Mouse (Mus musculus) forebrain, embryonic 10.5 days (tissue): Measurements from ENCODE around the gene Dip2c. TPM values are rescaled to one million over a fixed set of nuclear protein-coding genes. Genes with fewer than 3 reads are reported as not detected.

Experiments used
- DNase-seq: peaks from one replicate; pipeline ENCODE4 v3.0.0-alpha.2; 2017; ENCODE audit warnings: low spot score; ENCODE audit errors: extremely low spot score
- H3K27ac ChIP-seq: fragments of 300-500 bp; sonication (generic); 2 replicates; pipeline ENCODE4 v1.5.1; 2016; ENCODE audit warnings: mild to moderate bottlenecking
- H3K27me3 ChIP-seq: fragments of 300-500 bp; sonication (generic); 2 replicates; pipeline ENCODE4 v1.6.1; 2016; ENCODE audit warnings: mild to moderate bottlenecking; ENCODE audit not compliant: poor library complexity, severe bottlenecking
- H3K36me3 ChIP-seq: fragments of 300-500 bp; sonication (generic); replicated peaks from 2 replicates; pipeline ENCODE4 v1.6.1; 2016; ENCODE audit warnings: mild to moderate bottlenecking, moderate library complexity
- H3K4me1 ChIP-seq: fragments of 300-500 bp; sonication (generic); 2 replicates; pipeline ENCODE4 v1.6.1; 2016
- H3K4me3 ChIP-seq: fragments of 300-500 bp; sonication (generic); 2 replicates; pipeline ENCODE4 v1.5.1; 2016; ENCODE audit warnings: mild to moderate bottlenecking, moderate library complexity
- H3K9me3 ChIP-seq: fragments of 300-500 bp; sonication (generic); 2 replicates; pipeline ENCODE4 v1.6.1; 2016; ENCODE audit warnings: mild to moderate bottlenecking, moderate library complexity
- WGBS: fragments of 180-500 bp; shearing (Covaris S2); methylation state at CpG from one replicate; pipeline ENCODE4 v1.1.7; 2016; 5-methylcytosine and 5-hydroxymethylcytosine counted together
- polyA plus RNA-seq: library from polyadenylated mRNA; unstranded; fragments of >200 nt; fragmentation: Nextera tagmentation; extraction: Ambion mirVana; gene quantifications from 2 replicates; pipeline ENCODE4 v1.2.1, GENCODE M21; 2016

Gene Dip2c
- polyA plus RNA-seq, 1 experiment from 2014 or later: 4.5 TPM

GRCm38 (mm10) chr13:9489696-9490095 is 213.4 kb downstream of the Dip2c start:
- no peak overlapping the region for H3K27ac ChIP-seq
- WGBS: 97% methylated on average over 3 of the region's 3 CpGs
- no peaks in the 10 kb centered on the region for H3K27me3 ChIP-seq
- no peak overlapping the region for H3K4me3 ChIP-seq
- H3K9me3 ChIP-seq: no peaks in the 10 kb centered on the region
- H3K36me3 ChIP-seq: no peaks in the 10 kb centered on the region
- no peak for DNase-seq
- H3K4me1 ChIP-seq: 0 out of 2 replicates have a peak, but pooled peaks cover 7% of the 10 kb centered on the region

- WGBS: 66% methylated on average over 21 of the region's 21 CpGs
- Histone ChIP-seq H3K27ac (no peak overlapping the region), H3K9me3 (no peaks in the 10 kb centered on the region), H3K27me3 (no peaks in the 10 kb centered on the region), H3K4me3 (peak overlapping the region; percentile 24), H3K36me3 (no peaks in the 10 kb centered on the region), H3K4me1 (0 out of 2 replicates have a peak, but pooled peaks cover 7% of the 10 kb centered on the region)
- no peak for DNase-seq
Measured at GRCm38 (mm10) chr13:9494726-9495125, 218.4 kb downstream of the Dip2c start.

GRCm38 (mm10) chr13:9504118-9504856 is 228.0 kb downstream of the Dip2c start:
- Histone ChIP-seq H3K9me3 (no peaks in the 10 kb centered on the region), H3K4me1 (no peaks in the 10 kb centered on the region), H3K27me3 (no peaks in the 10 kb centered on the region), H3K36me3 (no peaks in the 10 kb centered on the region), H3K4me3 (no peak overlapping the region), H3K27ac (no peak overlapping the region)
- WGBS: 85% methylated on average over 6 of the region's 6 CpGs
- DNase-seq: no peak

GRCm38 (mm10) chr13:9538556-9538955 is 262.2 kb downstream of the Dip2c start:
- Histone ChIP-seq H3K4me1 (no peaks in the 10 kb centered on the region), H3K4me3 (no peak overlapping the region), H3K9me3 (no peaks in the 10 kb centered on the region), H3K36me3 (no peaks in the 10 kb centered on the region), H3K27me3 (no peaks in the 10 kb centered on the region), H3K27ac (no peak overlapping the region)
- no peak for DNase-seq

GRCm38 (mm10) chr13:9547698-9548344 is 271.5 kb downstream of the Dip2c start:
- 20% methylated on average over 9 of the region's 9 CpGs for WGBS
- no peaks in the 10 kb centered on the region for H3K9me3 ChIP-seq
- DNase-seq: no peak
- no peaks in the 10 kb centered on the region for H3K27me3 ChIP-seq
- no peaks in the 10 kb centered on the region for H3K36me3 ChIP-seq
- H3K27ac ChIP-seq: no peak overlapping the region
- H3K4me3 ChIP-seq: no peak overlapping the region
- H3K4me1 ChIP-seq: peaks cover 10% of the 10 kb centered on the region

- Histone ChIP-seq H3K36me3 (no peaks in the 10 kb centered on the region), H3K27ac (no peak overlapping the region), H3K9me3 (no peaks in the 10 kb centered on the region), H3K4me1 (no peaks in the 10 kb centered on the region), H3K4me3 (no peak overlapping the region), H3K27me3 (no peaks in the 10 kb centered on the region)
- DNase-seq: no peak
- 87% methylated on average over 1 of the region's 1 CpGs for WGBS
Measured at GRCm38 (mm10) chr13:9562099-9562498, 285.8 kb downstream of the Dip2c start.

GRCm38 (mm10) chr13:9562921-9563320 is 286.6 kb downstream of the Dip2c start:
- H3K4me3 ChIP-seq: no peak overlapping the region
- H3K9me3 ChIP-seq: no peaks in the 10 kb centered on the region
- H3K36me3 ChIP-seq: no peaks in the 10 kb centered on the region
- DNase-seq: peak; percentile 17
- no peaks in the 10 kb centered on the region for H3K27me3 ChIP-seq
- H3K4me1 ChIP-seq: no peaks in the 10 kb centered on the region
- 12% methylated on average over 2 of the region's 2 CpGs for WGBS
- no peak overlapping the region for H3K27ac ChIP-seq

GRCm38 (mm10) chr13:9568852-9569251 is 292.5 kb downstream of the Dip2c start:
- peaks cover 13% of the 10 kb centered on the region for H3K36me3 ChIP-seq
- WGBS: 92% methylated on average over 5 of the region's 5 CpGs

GRCm38 (mm10) chr13:9576686-9577085 is 300.4 kb downstream of the Dip2c start:
- H3K27ac ChIP-seq: no peak overlapping the region
- H3K4me3 ChIP-seq: no peak overlapping the region
- 90% methylated on average over 4 of the region's 4 CpGs for WGBS
- no peaks in the 10 kb centered on the region for H3K27me3 ChIP-seq
- H3K4me1 ChIP-seq: no peaks in the 10 kb centered on the region
- DNase-seq: no peak
- no peaks in the 10 kb centered on the region for H3K9me3 ChIP-seq
- H3K36me3 ChIP-seq: peaks cover 6% of the 10 kb centered on the region; the same call in 1 of the 2 replicates

More at GRCm38 (mm10) chr13:9568852-9569251, 292.5 kb downstream of the Dip2c start:
- Histone ChIP-seq H3K4me1 (no peaks in the 10 kb centered on the region), H3K27ac (no peak overlapping the region), H3K9me3 (no peaks in the 10 kb centered on the region), H3K27me3 (no peaks in the 10 kb centered on the region), H3K4me3 (no peak overlapping the region)
- no peak for DNase-seq

- peaks cover 6% of the 10 kb centered on the region; the same call in 1 of the 2 replicates for H3K36me3 ChIP-seq
- 87% methylated on average over 4 of the region's 4 CpGs for WGBS
- H3K27me3 ChIP-seq: no peaks in the 10 kb centered on the region
- H3K9me3 ChIP-seq: no peaks in the 10 kb centered on the region
- no peak overlapping the region for H3K27ac ChIP-seq
- DNase-seq: no peak
- H3K4me3 ChIP-seq: no peak overlapping the region
- no peaks in the 10 kb centered on the region for H3K4me1 ChIP-seq
Measured at GRCm38 (mm10) chr13:9578456-9578855, 302.1 kb downstream of the Dip2c start.

GRCm38 (mm10) chr13:9581821-9582220 is 305.5 kb downstream of the Dip2c start:
- H3K4me1 ChIP-seq: no peaks in the 10 kb centered on the region
- H3K36me3 ChIP-seq: peaks cover 3% of the 10 kb centered on the region; the same call in 1 of the 2 replicates
- no peak overlapping the region for H3K27ac ChIP-seq
- DNase-seq: no peak
- no peaks in the 10 kb centered on the region for H3K9me3 ChIP-seq
- H3K27me3 ChIP-seq: no peaks in the 10 kb centered on the region
- H3K4me3 ChIP-seq: no peak overlapping the region

- H3K27ac ChIP-seq: no peak overlapping the region
Measured at GRCm38 (mm10) chr13:9583579-9583978, 307.3 kb downstream of the Dip2c start.

GRCm38 (mm10) chr13:9599334-9600096 is 323.2 kb downstream of the Dip2c start:
- H3K27me3 ChIP-seq: no peaks in the 10 kb centered on the region
- no peak for DNase-seq
- no peaks in the 10 kb centered on the region for H3K4me1 ChIP-seq
- WGBS: 89% methylated on average over 6 of the region's 6 CpGs
- no peak overlapping the region for H3K4me3 ChIP-seq
- peaks cover 3% of the 10 kb centered on the region; the same call in 1 of the 2 replicates for H3K36me3 ChIP-seq
- H3K27ac ChIP-seq: no peak overlapping the region
- H3K9me3 ChIP-seq: no peaks in the 10 kb centered on the region

More at GRCm38 (mm10) chr13:9583579-9583978, 307.3 kb downstream of the Dip2c start:
- Histone ChIP-seq H3K36me3 (no peaks in the 10 kb centered on the region), H3K27me3 (no peaks in the 10 kb centered on the region), H3K4me3 (no peak overlapping the region), H3K4me1 (no peaks in the 10 kb centered on the region), H3K9me3 (no peaks in the 10 kb centered on the region)
- no peak for DNase-seq
